9 mouse cellular contexts compared by ENCODE assay signal in the genomic region with DNA sequence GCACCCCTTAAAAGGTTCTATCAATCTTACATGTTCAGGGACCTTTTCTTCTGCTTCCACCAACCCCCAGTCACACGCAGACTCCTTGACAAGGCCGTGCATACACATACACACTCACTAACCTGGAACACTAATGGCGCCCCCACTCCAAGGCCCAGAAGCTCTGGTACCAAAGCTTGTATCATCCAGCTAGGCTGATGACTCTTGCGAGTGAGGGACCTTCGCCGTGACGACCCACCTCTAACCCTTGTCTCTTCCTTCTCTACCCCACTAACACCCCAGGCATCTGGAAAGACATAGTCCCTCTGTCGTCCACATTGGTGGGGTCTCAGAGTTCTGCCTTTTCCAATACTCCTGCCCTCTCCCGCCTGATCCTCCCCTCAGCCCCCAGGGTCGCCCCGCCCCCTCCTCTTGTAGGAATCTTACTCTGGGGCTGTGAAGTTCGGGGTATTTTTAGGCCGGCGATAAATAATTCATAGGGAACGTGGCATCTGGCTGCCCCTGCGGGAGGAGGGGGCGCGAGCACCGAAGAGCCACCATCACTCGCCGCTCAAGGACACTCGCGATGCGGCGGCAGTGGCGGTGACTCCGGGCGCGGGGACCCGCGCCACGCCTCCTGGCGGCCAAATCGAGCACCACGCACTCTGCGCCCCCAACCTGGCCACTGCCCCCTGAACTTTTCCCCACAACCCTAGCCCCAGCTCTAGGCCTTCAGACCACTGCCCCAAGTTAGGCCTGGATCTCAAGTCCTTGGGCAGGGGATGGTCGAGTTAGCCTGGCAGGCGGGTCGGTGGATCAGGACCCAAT. TPM values are rescaled to one million over a fixed set of nuclear protein-coding genes. Genes with fewer than 3 reads are reported as not detected.
A peak's percentile ranks its signal among the peaks of the same experiment; 100 is the strongest.
DNase-seq lines count a peak whose midpoint lies in the region; ATAC-seq and TF ChIP-seq lines count a peak whose summit lies in the region.
"Had no signal": no experiment of that assay in that cellular context is flagged by ENCODE, and none has a peak within 500 bp of the region (broad histone marks: within the 10 kb centered on the region; RNA-seq: fewer than 3 reads in every experiment).

No protein-coding gene starts in this region.

- 9% methylated on average over 39 of the region's 39 CpGs for WGBS in heart, postnatal 0 days

- H3K27ac ChIP-seq in left cerebral cortex, adult 2 months = no peak overlapping the region; the same call in 1 of the 2 replicates
- H3K27ac ChIP-seq in heart, postnatal 0 days (ENCODE audit: low read depth) = no peak overlapping the region

- no peak for DNase-seq in left cerebral cortex, adult 2 months (ENCODE audit: extremely low spot score in 1 of 2, low spot score in 2 of 2)
- DNase-seq in left cerebral cortex, postnatal 14 days (ENCODE audit: low spot score in 2 of 2) = no peak
- peak; percentile 49 to 57 for DNase-seq in cerebellum, postnatal 36 days
- DNase-seq in heart, postnatal 0 days (ENCODE audit: low spot score) = no peak
- peak; percentile 55 for DNase-seq in thymus, postnatal 0 days (ENCODE audit: low spot score)
- DNase-seq in spleen, adult 18-20 months = no peak
- no peak for DNase-seq in right cerebral cortex, adult 18-20 months

- H3K9ac ChIP-seq in heart, postnatal 0 days (replicated peaks; ENCODE audit: low read depth, low read length) = no peak overlapping the region

- ATAC-seq in heart, postnatal 0 days (ENCODE audit: insufficient read depth, low read depth) = no peak
- peak; percentile 61 for ATAC-seq in megakaryocyte, adult 5-6 weeks (ENCODE audit: poor library complexity, severe bottlenecking)

- intact Hi-C loops in left cerebral cortex, adult 2 months (cut with DNase I) = no loop called here
- intact Hi-C loops in left cerebral cortex, postnatal 14 days (cut with DNase I) = loop anchor here (5.0 kb wide), 1 partner anchor 103 kb away; a partner anchor contains a TSS

- TF ChIP-seq EP300 in heart, postnatal 0 days (IDR thresholded peaks at IDR 0.05; ENCODE audit: low read depth) = no peak

- peaks cover 13% of the 10 kb centered on the region; the same call in 1 of the 2 replicates for H3K4me1 ChIP-seq in heart, postnatal 0 days (ENCODE audit: control insufficient read depth, insufficient read depth)

- H3K4me3 ChIP-seq in left cerebral cortex, adult 2 months = peak overlapping the region; percentile 10; the same call in 1 of the 2 replicates
- peak overlapping the region; percentile 48; the same call in 1 of the 2 replicates for H3K4me3 ChIP-seq in heart, postnatal 0 days (ENCODE audit: low read depth, low read length)

- no peaks in the 10 kb centered on the region for H3K9me3 ChIP-seq in heart, postnatal 0 days (replicated peaks; ENCODE audit: control insufficient read depth, low read length)

- peaks cover 6% of the 10 kb centered on the region; the same call in 1 of the 2 replicates for H3K36me3 ChIP-seq in heart, postnatal 0 days (replicated peaks; ENCODE audit: control insufficient read depth, insufficient read depth, low read length)

- H3K4me2 ChIP-seq in heart, postnatal 0 days (ENCODE audit: low read depth, low read length) = peak overlapping the region; percentile 42

- TF ChIP-seq CTCF in left cerebral cortex, adult 2 months (IDR thresholded peaks at IDR 0.05) = peak; percentile 54
- peak; percentile 44 for TF ChIP-seq CTCF in heart, postnatal 0 days (IDR thresholded peaks at IDR 0.05; ENCODE audit: low read depth)

- peaks cover 86% of the 10 kb centered on the region for H3K27me3 ChIP-seq in heart, postnatal 0 days (ENCODE audit: control insufficient read depth, insufficient read depth, low read length)

RNA-seq across cellular contexts. Expression of a gene that starts 2.0 kb away (rescaled TPM):
- total RNA-seq in left cerebral cortex, adult 2 months (2021) = 10 to 100 TPM; 37.4 to 40.0 TPM
- 10 to 100 TPM; 39.9 TPM for total RNA-seq in left cerebral cortex, postnatal 14 days (2021)
- total RNA-seq in heart, postnatal 0 days (2014; rRNA removed; ENCODE audit: low replicate concordance) = 0.15 and 1.6 TPM in 2 replicates
- polyA plus RNA-seq in heart, postnatal 0 days (2015; fragmentation: Nextera tagmentation; extraction: Ambion mirVana) = not detected in 2 replicates
- total RNA-seq in megakaryocyte, adult 5-6 weeks (2015) = 0.05 TPM in 1 of 2 replicates, not detected in the other
- total RNA-seq in megakaryocyte, adult 5-6 weeks (2017) = not detected in 2 replicates
- polyA plus RNA-seq in thymus, postnatal 0 days (2015; fragmentation: Nextera tagmentation; extraction: Ambion mirVana) = 0.60 and 0.83 TPM in 2 replicates
- total RNA-seq: common myeloid progenitor, adult 5-6 weeks had no signal

RNA-seq across cellular contexts. Expression of a gene that starts 11.8 kb away (rescaled TPM):
- total RNA-seq in left cerebral cortex, adult 2 months (2021) = 10 to 100 TPM; 15.9 to 17.9 TPM
- 10 to 100 TPM; 19.6 to 20.8 TPM for total RNA-seq in left cerebral cortex, postnatal 14 days (2021)
- total RNA-seq in heart, postnatal 0 days (2014; rRNA removed; ENCODE audit: low replicate concordance) = 13.8 and 18.2 TPM in 2 replicates
- polyA plus RNA-seq in heart, postnatal 0 days (2015; fragmentation: Nextera tagmentation; extraction: Ambion mirVana) = 9.6 and 10.1 TPM in 2 replicates
- total RNA-seq in megakaryocyte, adult 5-6 weeks (2015) = 4.4 and 5.6 TPM in 2 replicates
- total RNA-seq in megakaryocyte, adult 5-6 weeks (2017) = 9.9 and 14.3 TPM in 2 replicates
- polyA plus RNA-seq in thymus, postnatal 0 days (2015; fragmentation: Nextera tagmentation; extraction: Ambion mirVana) = 22.0 and 22.4 TPM in 2 replicates

RNA-seq across cellular contexts. Expression of a gene that starts 32.4 kb away (rescaled TPM):
- total RNA-seq in left cerebral cortex, adult 2 months (2021) = 10 to 100 TPM; 11.4 to 13.5 TPM
- total RNA-seq in left cerebral cortex, postnatal 14 days (2021) = 1 to 10 TPM; 7.2 to 7.5 TPM
- 2.9 and 3.5 TPM in 2 replicates for total RNA-seq in heart, postnatal 0 days (2014; rRNA removed; ENCODE audit: low replicate concordance)
- 0.33 and 0.34 TPM in 2 replicates for polyA plus RNA-seq in heart, postnatal 0 days (2015; fragmentation: Nextera tagmentation; extraction: Ambion mirVana)
- total RNA-seq in megakaryocyte, adult 5-6 weeks (2015) = 0.58 and 0.71 TPM in 2 replicates
- total RNA-seq in megakaryocyte, adult 5-6 weeks (2017) = 1.4 and 2.3 TPM in 2 replicates
- polyA plus RNA-seq in thymus, postnatal 0 days (2015; fragmentation: Nextera tagmentation; extraction: Ambion mirVana) = 0.37 and 0.39 TPM in 2 replicates

RNA-seq across cellular contexts. Expression of a gene that starts 41.9 kb away (rescaled TPM):
- total RNA-seq in left cerebral cortex, adult 2 months (2021) = 1 to 10 TPM; 1.4 to 2.7 TPM
- total RNA-seq in left cerebral cortex, postnatal 14 days (2021) = under 1 TPM in 1 of 2 experiments, not detected in 1; 0.38 TPM
- total RNA-seq in heart, postnatal 0 days (2014; rRNA removed; ENCODE audit: low replicate concordance) = 0.12 TPM in 1 of 2 replicates, not detected in the other
- polyA plus RNA-seq in heart, postnatal 0 days (2015; fragmentation: Nextera tagmentation; extraction: Ambion mirVana) = not detected in 2 replicates
- total RNA-seq in megakaryocyte, adult 5-6 weeks (2015) = not detected in 2 replicates
- total RNA-seq in megakaryocyte, adult 5-6 weeks (2017) = not detected in 2 replicates
- polyA plus RNA-seq in thymus, postnatal 0 days (2015; fragmentation: Nextera tagmentation; extraction: Ambion mirVana) = not detected in 2 replicates
- total RNA-seq: common myeloid progenitor, adult 5-6 weeks had no signal

RNA-seq across cellular contexts. Expression of a gene that starts 56.8 kb away (rescaled TPM):
- total RNA-seq in left cerebral cortex, adult 2 months (2021) = under 1 TPM; 0.36 to 0.44 TPM
- total RNA-seq in left cerebral cortex, postnatal 14 days (2021) = under 1 TPM; 0.33 to 0.44 TPM
- 0.31 TPM in 1 of 2 replicates, not detected in the other for total RNA-seq in heart, postnatal 0 days (2014; rRNA removed; ENCODE audit: low replicate concordance)
- polyA plus RNA-seq in heart, postnatal 0 days (2015; fragmentation: Nextera tagmentation; extraction: Ambion mirVana) = 0.03 and 0.05 TPM in 2 replicates
- total RNA-seq in megakaryocyte, adult 5-6 weeks (2015) = not detected in 2 replicates
- not detected in 2 replicates for total RNA-seq in megakaryocyte, adult 5-6 weeks (2017)
- polyA plus RNA-seq in thymus, postnatal 0 days (2015; fragmentation: Nextera tagmentation; extraction: Ambion mirVana) = not detected in 2 replicates
- total RNA-seq: common myeloid progenitor, adult 5-6 weeks had no signal

Comparison
In these comparisons a context has a peak if more than half of its experiments do, and no peak if none do; other contexts are left out.
1. DNase-seq: peak in cerebellum, postnatal 36 days (2 of 2) and thymus, postnatal 0 days (single experiment); none in left cerebral cortex, adult 2 months (0 of 2), left cerebral cortex, postnatal 14 days (0 of 2), heart, postnatal 0 days (single experiment), spleen, adult 18-20 months (0 of 2) and right cerebral cortex, adult 18-20 months (single experiment).
2. RNA of a gene that starts 2.0 kb away (total RNA-seq): 37.4 to 40.0 TPM in left cerebral cortex, adult 2 months and 39.9 TPM in left cerebral cortex, postnatal 14 days; 0.15 to 1.6 TPM in heart, postnatal 0 days and 0.05 TPM in megakaryocyte, adult 5-6 weeks; every median in the first group is over 10 times any median in the second.